Mouse (Mus musculus) forebrain, embryonic 14.5 days (tissue): ENCODE results near the gene Atp1b3. TPM values are rescaled to one million over a fixed set of nuclear protein-coding genes. Genes with fewer than 3 reads are reported as not detected.

ENCODE experiments used
- polyA plus RNA-seq: library from polyadenylated mRNA; unstranded; fragments of >200 nt; fragmentation: Nextera tagmentation; extraction: Ambion mirVana; gene quantifications from 2 replicates; pipeline ENCODE4 v1.2.1, GENCODE M21; 2014

Gene Atp1b3
- polyA plus RNA-seq, 1 experiment from 2014 or later, result 143 TPM

Other genes starting within 250 kb of the Atp1b3 start
- gene Gk5, start 245.1 kb downstream of the Atp1b3 start, polyA plus RNA-seq, result 2.0 and 2.2 TPM in 2 replicates
- gene Tfdp2, start 168.2 kb downstream of the Atp1b3 start, polyA plus RNA-seq, result 35.2 and 37.8 TPM in 2 replicates
- gene Rnf7, start 114.2 kb upstream of the Atp1b3 start, polyA plus RNA-seq, result 228 and 271 TPM in 2 replicates
- 0.28 TPM in 1 of 2 replicates, not detected in the other for gene Gm28729, start 160.8 kb upstream of the Atp1b3 start, polyA plus RNA-seq